Mouse (Mus musculus) erythroblast, adult 5-6 weeks (primary cell): ENCODE data around the gene Ttc12. TPM values are rescaled to one million over a fixed set of nuclear protein-coding genes. Genes with fewer than 3 reads are reported as not detected.

Experiments
- ATAC-seq: replicated peaks from 2 replicates; pipeline ENCODE4 v1.8.0; 2016; ENCODE audit warnings: moderate number of reproducible peaks, mild to moderate bottlenecking, moderate TSS enrichment, inconsistent platforms; ENCODE audit not compliant: poor library complexity, low FRiP score, severe bottlenecking
- total RNA-seq, 2 experiments: library from RNA; stranded (forward) in 1 of 2; stranded (reverse) in 1 of 2; fragments of 150-400 nt in 1 of 2; fragments of 200-764, 138-1000 nt in 1 of 2; gene quantifications; 2 replicates each; pipeline versions ENCODE4 v1.2.3 to v1.2.4; 2015 to 2017; ENCODE audit warnings: low replicate concordance in 2 of 2

Ttc12 gene
- total RNA-seq, 2 experiments from 2014 or later: not detected

DNA sequence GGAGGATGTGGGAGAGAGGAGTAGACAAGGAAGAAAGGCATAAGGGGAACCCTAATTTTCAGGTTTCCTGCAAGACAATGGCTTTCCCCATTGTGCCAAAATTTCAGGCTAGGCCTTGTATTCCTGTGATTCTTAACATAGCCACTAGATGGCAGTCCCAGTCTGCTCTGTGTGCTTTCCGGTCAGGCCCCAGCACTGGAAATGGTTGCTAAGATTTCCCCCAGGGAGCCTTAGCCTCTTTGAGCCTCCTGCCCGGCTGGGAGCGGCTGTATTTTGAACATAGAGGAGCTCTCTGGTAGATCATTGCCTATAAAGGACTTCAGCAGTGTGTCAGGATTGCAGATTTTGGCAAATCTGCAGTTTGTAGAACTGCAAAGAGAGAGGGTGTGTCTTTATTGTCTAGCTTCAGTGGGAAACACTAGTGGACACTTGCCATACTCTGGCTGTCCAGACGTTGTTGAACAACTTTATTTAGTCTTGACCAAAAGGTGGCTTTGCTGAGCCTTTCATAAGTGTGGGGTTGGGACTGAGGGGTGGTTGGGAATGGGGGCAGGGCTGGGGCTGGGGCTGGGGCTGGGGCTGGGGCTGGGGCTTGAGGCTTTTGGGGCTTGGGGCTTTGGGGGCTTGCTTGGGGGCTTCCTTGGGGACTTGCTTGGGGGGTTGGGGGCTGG lies 8.1 kb upstream of the Ttc12 start:
- ATAC-seq: no peak

DNA sequence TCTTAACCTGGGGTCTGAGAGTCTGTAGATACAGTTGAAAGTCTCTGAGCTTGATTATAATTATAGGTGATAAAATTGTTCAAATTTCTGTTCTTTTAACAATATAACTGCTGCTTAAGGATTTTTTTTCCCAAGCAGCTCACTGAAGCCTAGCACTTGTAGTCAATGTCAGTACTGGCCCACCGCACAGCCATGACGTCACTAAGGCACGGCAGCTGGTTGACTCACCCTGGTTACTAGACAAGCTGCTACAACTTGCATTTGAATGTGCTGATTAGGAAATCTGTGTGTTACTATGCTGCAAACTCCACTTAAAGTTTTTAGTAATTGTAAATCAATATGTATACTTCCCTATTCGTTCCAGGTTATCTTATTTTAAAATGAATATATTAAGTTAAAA lies 4.6 kb upstream of the Ttc12 start:
- no peak for ATAC-seq

DNA sequence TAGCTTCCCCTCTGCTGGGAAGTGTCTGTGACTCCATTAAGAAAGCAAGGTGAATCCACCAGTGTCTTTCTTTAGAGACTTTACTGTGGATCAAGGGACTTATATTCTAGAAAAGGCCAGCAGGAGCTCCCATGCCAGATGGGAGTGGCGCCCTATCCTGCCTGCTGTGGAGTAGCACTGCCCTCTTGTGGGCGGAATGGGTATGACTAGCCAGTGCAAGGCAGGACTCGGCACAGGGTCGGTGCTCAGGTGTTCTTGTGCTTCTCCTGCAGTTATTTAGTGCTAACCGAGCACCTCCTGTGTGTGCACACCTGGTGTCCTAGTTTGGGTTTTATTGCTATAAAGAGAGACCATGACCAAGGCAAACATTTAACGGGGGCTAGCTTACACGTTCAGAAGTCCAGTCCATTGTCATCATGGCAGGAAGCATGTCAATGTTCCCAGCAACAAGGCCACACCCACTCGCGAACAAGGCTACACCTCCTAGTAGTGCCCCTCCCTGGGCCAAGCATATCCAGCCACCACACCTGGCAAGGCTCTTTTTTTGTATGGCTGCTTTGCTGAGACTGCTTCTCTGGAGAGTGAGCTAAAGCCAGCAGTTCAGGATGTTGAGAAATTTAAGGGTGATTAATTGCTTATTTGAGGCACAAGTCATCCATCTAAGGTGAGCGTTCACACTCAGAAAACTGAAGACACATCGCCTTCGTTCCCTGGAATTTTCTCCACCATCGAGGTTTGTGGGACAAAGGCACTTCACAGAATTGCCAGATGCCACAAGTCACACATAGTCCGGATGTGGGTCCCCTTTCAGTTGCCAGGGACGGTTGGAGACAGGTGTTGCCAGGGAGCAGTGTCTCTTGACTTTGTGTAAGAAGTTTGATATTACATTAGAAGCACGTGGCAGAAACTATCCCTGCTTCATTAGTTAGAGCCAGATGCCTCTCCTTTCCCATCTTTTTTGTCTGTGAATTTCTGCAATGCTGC lies 3.2 kb upstream of the Ttc12 start:
- peak; percentile 81 for ATAC-seq

DNA sequence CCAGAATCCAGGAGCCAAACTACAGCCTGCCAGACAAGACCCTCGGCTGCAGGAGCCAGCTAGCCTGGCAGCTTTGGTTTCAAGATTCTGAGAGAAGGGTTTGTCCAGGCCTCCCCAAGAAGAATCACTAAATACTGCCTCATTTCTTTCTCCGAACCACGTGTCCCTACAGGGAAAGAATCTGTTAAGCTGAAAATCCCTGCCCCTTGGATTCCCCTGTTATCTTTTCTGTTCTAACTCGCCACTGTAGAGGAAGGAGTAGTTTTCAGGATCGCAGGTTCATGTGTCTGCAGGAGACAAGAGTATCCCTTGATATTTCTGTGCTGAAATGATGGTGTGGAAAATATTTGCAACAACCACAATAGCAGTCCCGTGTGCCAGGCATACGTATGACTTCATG lies 2.2 kb upstream of the Ttc12 start:
- no peak for ATAC-seq

DNA sequence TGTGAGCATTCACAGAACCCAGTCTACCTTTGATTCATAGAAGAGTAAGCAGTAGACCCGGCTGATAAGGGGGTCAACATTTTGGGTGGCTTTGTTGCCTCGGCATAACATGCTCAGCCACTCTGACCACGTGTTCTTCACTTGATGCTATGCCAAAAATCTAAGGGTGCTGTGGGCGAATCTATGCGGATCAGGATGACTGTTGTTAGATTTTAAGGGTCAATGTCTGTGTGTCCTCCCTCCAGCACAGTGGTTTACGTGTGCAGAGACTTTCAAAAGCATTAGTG lies 1.6 kb upstream of the Ttc12 start:
- ATAC-seq: no peak

DNA sequence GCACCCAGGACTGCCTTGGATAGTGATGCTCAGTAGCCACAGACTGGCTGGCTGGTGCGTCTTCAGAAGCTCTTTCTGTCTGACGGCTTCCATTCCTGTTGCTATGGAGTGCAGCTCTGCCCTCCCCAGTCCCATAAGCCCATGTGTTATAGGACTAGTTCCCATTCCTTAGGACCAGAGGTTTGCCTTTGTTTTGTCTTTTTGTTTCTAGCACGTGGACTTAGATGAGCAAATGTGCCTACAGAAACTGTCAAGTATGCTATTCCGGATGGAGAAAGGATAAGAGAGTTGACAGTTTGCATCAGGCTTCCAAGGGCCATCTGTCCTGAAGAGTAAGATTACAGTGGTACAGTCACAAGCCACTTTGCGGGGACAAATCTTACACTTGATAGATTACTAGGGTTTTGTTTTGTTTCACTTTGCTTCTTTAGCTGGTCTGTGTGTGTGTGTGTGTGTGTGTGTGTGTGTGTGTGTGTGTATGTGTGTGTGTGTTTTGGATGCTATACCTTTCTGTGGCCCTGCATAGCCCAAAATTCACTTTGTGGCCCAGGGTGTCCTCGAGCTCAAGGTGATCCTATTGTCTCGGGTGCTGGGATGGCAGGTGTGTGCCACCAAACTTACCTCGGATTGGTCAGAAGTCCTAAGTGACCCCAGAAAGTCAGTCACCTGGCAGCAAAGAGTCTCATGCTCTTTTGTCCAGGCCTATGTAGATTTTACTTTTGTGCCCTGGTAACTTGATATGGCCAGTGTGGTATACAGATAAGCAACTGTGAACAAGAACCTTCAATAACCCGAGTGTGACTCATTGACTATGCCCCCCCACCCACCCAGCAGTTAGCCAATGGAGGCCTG lies 1.0 kb upstream of the Ttc12 start:
- no peak for ATAC-seq

DNA sequence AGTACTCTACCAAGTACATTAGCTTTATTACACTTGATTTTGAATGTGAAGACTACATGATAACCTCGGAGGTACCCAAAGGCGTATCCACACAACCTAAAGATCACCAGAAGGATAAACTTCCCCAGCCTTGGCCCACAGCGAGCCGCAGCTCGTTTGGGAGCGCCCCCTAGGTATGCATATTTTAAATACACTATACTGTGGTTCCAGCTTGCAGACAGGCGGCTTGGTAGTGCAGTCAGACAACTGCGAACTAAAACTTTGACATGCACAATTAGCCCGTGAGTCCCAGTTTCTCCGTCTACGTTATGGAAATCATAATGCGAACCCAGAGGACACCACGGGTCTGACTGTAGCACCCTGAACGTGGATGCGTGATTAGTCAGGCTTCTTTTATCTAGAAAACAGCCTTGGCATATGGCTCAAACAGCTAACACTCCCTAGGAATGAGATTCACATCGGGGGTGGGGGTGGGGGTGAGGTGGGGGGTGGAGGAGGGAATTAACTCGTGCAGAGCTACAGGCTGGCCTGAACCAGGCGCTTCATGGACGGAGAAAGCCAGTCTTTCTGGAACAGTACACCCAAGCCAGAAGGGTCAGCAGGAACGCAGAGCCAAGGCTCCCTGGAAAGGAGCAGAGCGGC lies 654 bp downstream of the Ttc12 start:
- ATAC-seq: no peak

DNA sequence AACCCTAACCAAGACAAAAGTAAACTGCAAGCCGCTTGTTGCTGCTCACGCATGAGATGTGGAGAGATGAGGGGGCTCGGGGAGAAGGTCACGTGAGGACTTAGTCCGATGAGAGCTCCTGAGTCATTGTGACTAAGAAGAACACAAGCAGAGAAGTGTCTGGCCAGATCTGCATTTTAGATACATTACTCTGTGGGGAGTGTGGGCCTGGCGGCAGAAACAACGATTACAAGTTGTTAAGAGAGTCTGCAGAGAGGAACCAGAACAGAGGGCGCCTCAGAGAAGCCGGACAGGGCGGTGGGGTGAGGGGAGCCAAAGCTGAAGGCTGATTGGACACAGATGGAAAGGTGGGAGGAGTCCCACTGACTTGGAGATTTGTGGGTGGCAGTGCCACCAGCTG lies 2.7 kb downstream of the Ttc12 start:
- ATAC-seq: no peak

DNA sequence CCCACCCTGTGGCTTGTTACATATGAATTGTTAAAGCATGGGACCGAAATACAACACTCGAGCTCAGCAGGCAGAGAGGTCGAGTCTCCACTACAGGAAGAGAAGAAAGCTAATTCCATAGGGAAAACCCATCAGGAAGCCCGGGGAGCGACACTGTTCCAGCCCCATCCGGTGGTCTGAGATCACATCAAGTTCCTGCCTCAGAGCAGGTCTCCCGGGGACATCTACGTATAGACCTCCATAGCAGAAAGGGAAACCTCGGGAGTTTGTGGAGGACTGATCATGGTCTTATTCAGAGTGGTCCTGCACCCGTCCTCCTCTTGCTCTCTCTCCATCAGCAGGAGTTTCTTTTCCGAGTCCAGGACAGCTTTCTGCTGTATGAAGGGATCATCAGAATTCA lies 13.9 kb downstream of the Ttc12 start:
- no peak for ATAC-seq

DNA sequence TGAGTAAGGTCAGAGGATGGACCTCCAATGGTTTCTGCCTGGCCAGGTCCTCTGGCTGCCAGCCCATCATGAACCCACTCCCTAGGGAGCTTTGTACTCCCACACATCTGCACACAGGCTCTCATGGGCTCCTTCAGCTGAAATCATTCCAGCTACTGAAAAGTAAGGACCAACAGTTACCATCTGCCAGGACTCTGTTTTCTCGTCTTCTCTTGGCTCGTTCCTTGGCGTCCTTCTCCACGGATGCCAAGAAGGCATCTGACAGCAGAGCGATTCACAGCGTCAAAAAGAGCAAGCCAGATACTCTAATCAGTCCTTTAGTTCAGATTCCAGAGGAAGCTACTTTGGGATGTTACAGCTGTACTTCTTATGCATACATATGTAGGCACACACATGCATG lies 15.1 kb downstream of the Ttc12 start:
- no peak for ATAC-seq

DNA sequence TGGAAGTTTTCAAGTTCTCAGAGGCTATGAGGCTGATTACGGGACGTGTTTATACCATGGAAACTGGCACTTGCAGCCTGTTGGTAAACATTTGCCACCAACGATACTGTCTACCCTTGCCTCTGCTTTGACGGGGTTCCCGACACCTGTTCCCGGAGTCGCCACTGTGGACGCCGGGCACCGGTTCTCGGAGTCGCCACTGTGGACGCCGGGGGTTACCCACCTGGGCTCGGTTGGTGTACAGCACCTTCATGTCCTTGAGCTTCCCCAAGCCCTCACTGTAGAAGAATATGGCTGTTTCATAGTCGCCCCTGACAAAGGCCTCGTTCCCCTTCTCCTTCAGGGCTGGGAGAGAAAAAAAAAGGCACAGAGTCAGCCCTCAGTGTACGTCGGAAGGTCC lies 16.0 kb downstream of the Ttc12 start:
- ATAC-seq: no peak

DNA sequence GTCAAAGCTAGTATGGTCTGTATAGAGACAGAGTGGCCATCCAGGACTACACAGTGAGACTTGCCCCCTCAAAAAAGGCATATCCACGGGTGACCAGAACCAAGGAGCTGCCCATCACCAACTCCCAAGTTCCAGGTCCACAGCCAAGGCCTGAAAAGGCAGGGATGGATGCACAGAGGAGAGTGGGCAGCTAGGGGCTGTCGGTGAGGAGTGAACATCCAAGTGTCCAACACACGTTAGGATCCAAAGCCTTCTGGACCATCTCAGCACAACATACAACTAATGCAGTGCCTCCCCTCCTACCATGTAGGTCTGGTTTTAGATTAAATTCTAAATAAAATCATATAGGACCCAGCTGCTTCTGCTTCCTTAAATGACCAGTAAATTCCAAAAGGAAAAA lies 29.9 kb downstream of the Ttc12 start:
- ATAC-seq: no peak

DNA sequence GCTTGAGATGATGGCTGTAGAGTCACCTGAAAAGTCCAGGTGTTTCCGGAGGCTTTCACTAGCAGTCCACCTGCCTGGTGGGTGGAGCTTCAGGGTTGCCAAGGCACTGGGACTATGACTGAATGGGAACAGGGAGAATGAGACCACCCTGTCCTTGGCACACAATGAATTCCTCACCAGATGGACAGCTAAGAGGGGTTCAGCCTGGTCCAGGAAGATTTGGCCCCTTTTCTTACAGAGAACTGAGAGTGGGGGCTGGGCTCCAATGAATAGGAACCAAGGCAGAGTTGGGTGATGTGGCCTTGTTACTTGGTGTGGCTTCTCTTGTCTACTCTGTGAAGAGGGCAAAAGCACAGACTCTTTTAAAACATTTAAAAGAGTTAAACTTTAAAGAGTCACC lies 33.6 kb downstream of the Ttc12 start:
- no peak for ATAC-seq

DNA sequence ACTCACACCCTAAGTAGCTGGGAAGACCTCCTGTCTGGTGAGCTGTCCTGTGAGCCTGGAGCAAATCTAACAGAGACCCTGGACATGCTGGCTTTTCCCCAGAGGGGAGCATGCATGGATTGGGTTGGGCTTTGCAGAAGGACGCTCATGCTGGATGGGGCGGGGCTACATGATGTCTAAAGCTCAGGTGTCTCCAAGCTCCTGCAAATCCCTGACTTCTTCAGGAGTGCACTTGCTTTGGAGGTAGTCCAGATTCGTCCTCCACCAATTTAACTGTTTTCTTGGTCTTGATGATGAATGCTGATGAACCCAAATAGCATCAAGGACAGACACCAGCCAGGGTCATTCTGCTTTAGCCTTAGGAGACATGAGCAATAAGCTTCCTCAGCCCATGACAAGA lies 35.5 kb downstream of the Ttc12 start:
- no peak for ATAC-seq

DNA sequence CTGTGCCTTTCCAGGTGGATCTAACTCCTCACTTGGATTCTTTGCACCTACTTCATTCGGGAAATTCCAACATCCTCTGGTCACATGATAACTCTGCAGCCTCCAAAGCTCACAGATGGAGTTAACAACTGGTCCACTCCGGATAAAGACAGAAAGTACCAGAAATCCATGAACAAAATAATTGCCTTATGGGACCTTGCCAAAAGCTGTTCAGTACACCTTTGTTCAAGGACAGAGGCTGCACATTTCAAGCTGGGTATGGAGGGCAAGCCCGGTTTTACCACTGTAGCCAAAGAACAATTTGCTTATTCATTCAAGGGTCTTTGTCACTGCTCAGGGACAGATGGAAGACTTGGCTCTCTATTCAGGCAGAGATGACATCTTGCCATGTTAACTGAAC lies 43.4 kb downstream of the Ttc12 start:
- ATAC-seq: no peak

DNA sequence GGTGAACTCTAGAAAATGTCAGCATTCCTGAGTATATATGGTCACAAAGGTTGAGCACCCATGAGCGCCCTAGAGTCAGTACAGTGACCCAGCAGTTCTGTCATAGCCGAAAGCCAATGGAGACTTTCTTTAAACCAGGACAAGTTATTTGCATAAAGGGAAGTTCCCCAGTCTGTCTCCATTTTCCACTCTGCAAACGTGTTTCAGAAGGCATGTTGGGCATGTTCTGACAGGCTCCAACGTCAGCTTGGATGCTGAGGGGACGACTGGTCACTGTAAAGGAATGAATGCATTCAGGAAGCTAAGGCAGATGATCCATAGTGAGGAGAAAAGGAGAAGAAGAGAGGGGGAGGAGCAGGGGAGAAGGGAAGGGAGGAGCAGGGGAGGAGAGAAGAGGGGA lies 58.5 kb downstream of the Ttc12 start:
- no peak for ATAC-seq

DNA sequence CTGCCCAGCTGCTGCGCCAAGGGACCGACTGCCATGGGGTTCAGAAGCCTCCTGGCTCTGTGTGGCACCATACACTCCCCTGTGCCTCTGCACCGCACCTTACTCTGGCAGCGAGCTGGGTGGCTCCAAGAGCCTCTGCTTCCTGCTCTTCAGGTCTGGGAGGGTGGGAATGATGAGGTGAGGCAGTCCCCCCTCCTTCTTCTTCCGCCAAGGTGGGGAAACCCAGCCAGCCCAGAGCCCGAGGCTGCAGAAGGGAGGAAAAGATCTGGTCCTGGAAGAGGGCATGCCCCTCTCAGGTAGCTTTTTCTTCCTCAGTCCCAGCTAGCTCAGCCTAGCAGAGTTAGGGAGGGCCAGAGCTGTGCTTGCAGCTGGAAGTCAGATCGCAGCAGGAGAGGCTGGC lies 59.1 kb downstream of the Ttc12 start, which contains the start of gene Ankk1:
Ankk1 (minus strand) TSS at position 101 of the 400 bp plus-strand sequence.
- no peak for ATAC-seq

DNA sequence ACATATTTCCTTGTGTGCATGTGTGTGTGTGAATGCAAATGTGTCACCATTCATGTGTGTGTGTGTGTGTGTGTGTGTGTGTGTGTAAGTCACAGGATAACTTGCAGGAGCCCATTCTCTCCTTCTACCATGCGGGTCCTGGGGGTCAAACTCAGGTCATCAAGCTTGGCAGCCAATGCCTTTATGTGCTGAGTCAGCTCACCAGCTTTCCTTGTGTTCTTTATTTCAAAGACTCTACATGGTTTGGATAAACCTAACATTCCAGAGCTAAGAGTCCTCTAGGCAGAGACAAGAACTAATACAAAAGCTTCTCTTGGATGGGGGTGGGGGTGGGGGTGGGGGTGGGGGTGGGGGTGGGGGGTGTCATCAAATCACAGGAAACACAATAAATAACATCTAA lies 60.4 kb downstream of the Ttc12 start:
- ATAC-seq: no peak

DNA sequence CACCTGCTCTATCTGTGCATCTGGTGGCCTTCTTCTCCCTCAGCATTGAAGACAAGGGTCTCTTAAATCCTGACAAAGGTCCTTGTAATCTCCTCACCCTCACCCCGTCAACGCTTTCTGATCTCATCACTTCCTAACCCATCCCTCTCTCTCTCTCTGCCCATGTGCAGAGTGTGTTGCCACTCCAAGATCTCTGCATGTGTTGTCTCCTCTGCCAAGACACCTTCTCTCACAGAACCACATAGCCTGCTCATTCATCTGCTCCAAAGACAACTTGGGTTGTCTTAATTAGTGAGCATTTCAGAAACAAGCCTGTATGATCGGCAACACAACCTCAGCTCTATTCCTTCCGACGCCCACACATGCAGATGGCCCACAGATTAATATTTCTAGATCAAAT lies 62.2 kb downstream of the Ttc12 start:
- ATAC-seq: no peak

DNA sequence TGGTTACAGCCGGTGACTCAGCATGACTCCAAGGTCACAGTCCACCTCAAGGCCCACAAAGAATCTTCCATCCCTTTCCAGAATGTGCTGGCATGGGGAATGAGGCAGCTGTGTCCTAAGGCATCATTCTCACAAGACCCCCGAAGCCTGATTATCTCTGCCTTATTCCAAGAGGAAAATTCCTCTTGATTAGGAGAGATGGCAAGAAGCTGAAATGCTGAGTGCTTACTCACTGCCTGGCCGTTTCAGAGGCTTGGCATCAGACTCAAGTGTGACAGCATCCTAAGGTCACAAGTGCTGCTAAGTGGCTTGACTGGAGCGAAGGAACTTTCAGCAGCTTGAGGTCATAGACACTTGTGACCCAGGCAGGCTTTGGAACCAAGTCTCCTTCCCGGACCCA lies 75.4 kb downstream of the Ttc12 start:
- no peak for ATAC-seq
